8 mouse cellular contexts compared by ENCODE assay signal in the genomic region with DNA sequence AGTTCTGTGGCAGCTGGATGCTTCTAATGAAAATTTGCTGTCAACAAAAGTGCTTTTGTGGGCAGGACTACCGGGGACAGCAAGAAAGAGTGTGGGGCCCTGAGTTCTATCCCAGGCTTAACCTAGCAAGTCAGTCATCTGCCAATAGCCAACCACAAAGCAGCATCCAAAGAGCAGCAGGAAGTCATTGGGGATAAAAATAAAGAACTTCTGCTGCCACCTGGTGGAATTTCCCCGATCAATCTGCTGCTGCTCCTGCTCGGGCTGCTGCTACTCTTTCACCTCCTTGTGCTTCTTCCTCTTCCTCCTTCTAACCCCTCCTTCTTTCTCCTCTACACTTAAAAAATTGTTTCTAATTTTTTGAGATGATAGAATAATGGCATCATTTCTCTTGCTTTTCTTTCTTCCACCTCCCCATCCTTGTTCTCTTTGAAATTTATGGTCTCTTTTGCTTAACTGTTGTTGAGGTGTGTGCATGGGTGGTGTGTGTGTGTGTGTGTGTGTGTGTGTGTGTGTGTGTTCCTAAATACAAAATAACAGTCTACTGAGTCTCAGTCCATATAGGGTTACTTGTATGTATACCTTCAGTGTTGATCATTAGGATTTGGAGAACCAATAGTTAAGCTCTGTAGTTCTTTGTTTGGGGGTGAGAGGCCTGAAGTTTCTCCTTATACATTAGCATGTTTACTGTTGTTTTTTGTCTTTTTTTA. TPM values are rescaled to one million over a fixed set of nuclear protein-coding genes. Genes with fewer than 3 reads are reported as not detected.
DNase-seq lines count a peak whose midpoint lies in the region; ATAC-seq and TF ChIP-seq lines count a peak whose summit lies in the region.

No protein-coding gene starts in this region.

- H3K36me3 ChIP-seq in CH12.LX (replicated peaks in 1 of 2; ENCODE audit: control insufficient read depth in 1 of 2, insufficient read depth in 1 of 2, low read length in 1 of 2), result no peaks in the 10 kb centered on the region
- H3K36me3 ChIP-seq in forebrain, embryonic 11.5 days (ENCODE audit: control insufficient read depth, insufficient read depth, low read length), result no peaks in the 10 kb centered on the region
- no peaks in the 10 kb centered on the region for H3K36me3 ChIP-seq in neural tube, embryonic 15.5 days
- H3K36me3 ChIP-seq in testis, adult 2 months (ENCODE audit: control insufficient read depth, insufficient read depth, low read length), result no peaks in the 10 kb centered on the region

- peak; percentile 88 for TF ChIP-seq RAD21 in CH12.LX (IDR thresholded peaks at IDR 0.05; ENCODE audit: low read depth, low read length)

- ATAC-seq in forebrain, embryonic 11.5 days (replicated peaks; ENCODE audit: low FRiP score), result peak; percentile 89
- peak; percentile 88 for ATAC-seq in neural tube, embryonic 15.5 days (ENCODE audit: low FRiP score)

- peak overlapping the region; percentile 42; the same call in 1 of the 2 replicates for H3K4me2 ChIP-seq in CH12.LX (ENCODE audit: insufficient read depth, low read depth, poor library complexity, severe bottlenecking)
- H3K4me2 ChIP-seq in forebrain, embryonic 11.5 days (ENCODE audit: low read depth, low read length, severe bottlenecking), result no peak overlapping the region
- H3K4me2 ChIP-seq in neural tube, embryonic 15.5 days, result no peak overlapping the region

- H3K4me1 ChIP-seq in CH12.LX (ENCODE audit: control insufficient read depth in 1 of 2, insufficient read depth in 2 of 2), result peaks cover 0 to 6% of the 10 kb centered on the region in 2 experiments; a peak in 2 of 4 replicates
- H3K4me1 ChIP-seq in forebrain, embryonic 11.5 days (replicated peaks; ENCODE audit: control insufficient read depth, insufficient read depth, low read length), result no peaks in the 10 kb centered on the region
- no peaks in the 10 kb centered on the region for H3K4me1 ChIP-seq in neural tube, embryonic 15.5 days
- H3K4me1 ChIP-seq in testis, adult 2 months (ENCODE audit: control insufficient read depth, insufficient read depth, low read length), result no peaks in the 10 kb centered on the region

- TF ChIP-seq POLR2A in CH12.LX (IDR thresholded peaks at IDR 0.05; ENCODE audit: low read depth, low read length), result no peak; the same call in 1 of the 2 replicates
- TF ChIP-seq POLR2A in testis, adult 2 months (IDR thresholded peaks at IDR 0.05; ENCODE audit: control insufficient read depth, low read depth, low read length), result no peak

- no peaks in the 10 kb centered on the region for H3K79me2 ChIP-seq in CH12.LX (replicated peaks; ENCODE audit: control insufficient read depth, extremely low read depth, insufficient read depth, poor library complexity, severe bottlenecking)

- no peak overlapping the region for H3K4me3 ChIP-seq in CH12.LX (replicated peaks in 1 of 3; ENCODE audit: low read depth in 2 of 3, low read length in 2 of 3, poor library complexity in 1 of 3)
- H3K4me3 ChIP-seq in forebrain, embryonic 11.5 days (ENCODE audit: low read depth, low read length), result no peak overlapping the region
- H3K4me3 ChIP-seq in neural tube, embryonic 15.5 days (replicated peaks), result no peak overlapping the region
- H3K4me3 ChIP-seq in testis, adult 2 months (ENCODE audit: control insufficient read depth, low read depth, low read length), result no peak overlapping the region

- peak; percentile 91 for DNase-seq in CH12.LX (ENCODE audit: extremely low read depth)
- DNase-seq in brain, embryonic 18.5 days (ENCODE audit: low read depth, low spot score), result peak; percentile 26
- peak; percentile 73 for DNase-seq in forebrain, embryonic 11.5 days (ENCODE audit: low spot score)
- DNase-seq in heart, postnatal 25 days (ENCODE audit: low spot score), result peak; percentile 27
- peak; percentile 43 for DNase-seq in large intestine, adult 2 months (ENCODE audit: low read depth, low spot score)
- DNase-seq in lung, adult 18-20 months, result peak; percentile 70 to 74

- TF ChIP-seq CTCF in CH12.LX (conservative IDR thresholded peaks at IDR 0.05 in 1 of 2, IDR thresholded peaks at IDR 0.05 in 1 of 2; ENCODE audit: low read depth in 2 of 2, low read length in 2 of 2), result peak in 1 of 2 experiments; percentile 88; a peak in 2 of 4 replicates
- peak; percentile 36; the same call in 1 of the 2 replicates for TF ChIP-seq CTCF in testis, adult 2 months (IDR thresholded peaks at IDR 0.05; ENCODE audit: control insufficient read depth, insufficient read depth, insufficient replicate concordance, low read depth, low read length)

- intact Hi-C loops in heart, postnatal 25 days (cut with DNase I), result loop anchor here (2.0 to 5.0 kb wide), 2 partner anchors 112 to 216 kb away; a partner anchor contains a TSS

- no peak overlapping the region for H3K27ac ChIP-seq in CH12.LX (ENCODE audit: insufficient read depth, low read depth)
- H3K27ac ChIP-seq in forebrain, embryonic 11.5 days (ENCODE audit: low read depth, low read length), result no peak overlapping the region
- H3K27ac ChIP-seq in neural tube, embryonic 15.5 days (replicated peaks), result no peak overlapping the region
- H3K27ac ChIP-seq in testis, adult 2 months (ENCODE audit: control insufficient read depth, insufficient read depth, low read depth, low read length), result no peak overlapping the region

- H3K27me3 ChIP-seq in CH12.LX (replicated peaks), result no peaks in the 10 kb centered on the region
- H3K27me3 ChIP-seq in forebrain, embryonic 11.5 days (ENCODE audit: control insufficient read depth, insufficient read depth, low read length), result no peaks in the 10 kb centered on the region
- no peaks in the 10 kb centered on the region for H3K27me3 ChIP-seq in neural tube, embryonic 15.5 days (replicated peaks)
- H3K27me3 ChIP-seq in testis, adult 2 months (ENCODE audit: control insufficient read depth, insufficient read depth, low read length), result no peaks in the 10 kb centered on the region

- dilution Hi-C loops in CH12.LX (cut with MboI; ENCODE audit: extremely low pct_ligation_motif_present, extremely low pct_unique_long_range_greater_than_20kb, low sequenced_read_pairs), result no loop called here

- in situ Hi-C loops in CH12.LX (cut with MboI; ENCODE audit: low pct_ligation_motif_present, low pct_unique_long_range_greater_than_20kb, low sequenced_read_pairs), result loop anchor here (5.0 to 25.0 kb wide), 3 partner anchors 217 to 1033 kb away; a partner anchor contains a TSS

- no peaks in the 10 kb centered on the region for H3K9me3 ChIP-seq in CH12.LX (replicated peaks; ENCODE audit: low read length)
- H3K9me3 ChIP-seq in forebrain, embryonic 11.5 days (ENCODE audit: control insufficient read depth, low read length), result no peaks in the 10 kb centered on the region
- H3K9me3 ChIP-seq in neural tube, embryonic 15.5 days (replicated peaks), result no peaks in the 10 kb centered on the region

- WGBS in forebrain, embryonic 11.5 days, result 10% methylated on average over 3 of the region's 3 CpGs
- whole genome bisulfite sequencing in large intestine, adult 2 months, result 4% methylated on average over 3 of the region's 3 CpGs
- WGBS in neural tube, embryonic 15.5 days, result 9% methylated on average over 3 of the region's 3 CpGs

- peak; percentile 15; the same call in 1 of the 2 replicates for TF ChIP-seq EP300 in CH12.LX (IDR thresholded peaks at IDR 0.05; ENCODE audit: low read length)

- peak overlapping the region; percentile 42 for H3K9ac ChIP-seq in CH12.LX (ENCODE audit: insufficient read depth, low read depth)
- no peak overlapping the region for H3K9ac ChIP-seq in forebrain, embryonic 11.5 days (ENCODE audit: low read length)
- H3K9ac ChIP-seq in neural tube, embryonic 15.5 days (replicated peaks), result no peak overlapping the region

TF ChIP-seq in CH12.LX, 34 proteins besides CTCF, POLR2A, EP300 and RAD21 (continues in another document):
- TF ChIP-seq IRF4 (IDR thresholded peaks at IDR 0.05; ENCODE audit: low read depth, low read length) (peak; percentile 39; the same call in 1 of the 2 replicates), ZMIZ1 (IDR thresholded peaks at IDR 0.05; ENCODE audit: low read depth, low read length) (no peak), MAFK (IDR thresholded peaks at IDR 0.05; ENCODE audit: insufficient replicate concordance, low read length) (no peak), GABPA (IDR thresholded peaks at IDR 0.05; ENCODE audit: insufficient replicate concordance, low read depth, low read length) (no peak), ZNF384 (IDR thresholded peaks at IDR 0.05; ENCODE audit: low read depth, low read length) (peak; percentile 11; the same call in 1 of the 2 replicates), KAT2A (IDR thresholded peaks at IDR 0.05; ENCODE audit: insufficient replicate concordance, low read length) (0 out of 2 replicates have a peak, but pooled peaks have one; percentile 32), MAZ (IDR thresholded peaks at IDR 0.05; ENCODE audit: low read depth, low read length) (peak; percentile 60; the same call in 1 of the 2 replicates), TBP (conservative IDR thresholded peaks at IDR 0.05; ENCODE audit: low read depth, low read length) (0 out of 2 replicates have a peak, but pooled peaks have one; percentile 27), JUND (conservative IDR thresholded peaks at IDR 0.05; ENCODE audit: low read depth, low read length) (peak; percentile 16; the same call in 1 of the 2 replicates), ETS1 (conservative IDR thresholded peaks at IDR 0.05; ENCODE audit: low read depth, low read length) (0 out of 2 replicates have a peak, but pooled peaks have one; percentile 6), PAX5 (IDR thresholded peaks at IDR 0.05; ENCODE audit: low read length) (no peak), TCF12 (IDR thresholded peaks at IDR 0.05; ENCODE audit: low read depth, low read length) (0 out of 2 replicates have a peak, but pooled peaks have one; percentile 23), UBTF (IDR thresholded peaks at IDR 0.05; ENCODE audit: low read depth, low read length) (no peak), ELF1 (IDR thresholded peaks at IDR 0.05; ENCODE audit: low read depth, low read length) (peak; percentile 84), E2F4 (IDR thresholded peaks at IDR 0.05; ENCODE audit: insufficient replicate concordance, low read depth, low read length) (0 out of 2 replicates have a peak, but pooled peaks have one; percentile 42), BHLHE40 (IDR thresholded peaks at IDR 0.05; ENCODE audit: low read depth, low read length) (peak; percentile 32; the same call in 1 of the 2 replicates), MEF2A (IDR thresholded peaks at IDR 0.05; ENCODE audit: borderline replicate concordance, low read depth, low read length) (peak; percentile 49; the same call in 1 of the 2 replicates)

RNA-seq across cellular contexts. Expression of a gene that starts 45.9 kb away (rescaled TPM):
- 13.1 and 15.3 TPM in 2 replicates for total RNA-seq in CH12.LX (2012; rRNA removed)
- 21.0 and 25.2 TPM in 2 replicates for total RNA-seq in CH12.LX (2014; rRNA removed)
- polyA plus RNA-seq in CH12.LX (2012; ENCODE audit: insufficient read length, low read depth), result 24.9 and 32.5 TPM in 2 replicates
- polyA plus RNA-seq in forebrain, embryonic 11.5 days (2014; fragmentation: Nextera tagmentation; extraction: Ambion mirVana), result 14.7 and 18.5 TPM in 2 replicates
- 100 to 1,000 TPM in 1 of 2 experiments, 10 to 100 TPM in 1; 94.0 to 108 TPM for total RNA-seq in heart, postnatal 25 days (2021)
- 10.1 and 25.6 TPM in 2 replicates for polyA plus RNA-seq in large intestine, adult 2 months (2012; rRNA removed)
- 10.8 and 14.3 TPM in 2 replicates for polyA plus RNA-seq in neural tube, embryonic 15.5 days (2015; fragmentation: Nextera tagmentation; extraction: Ambion mirVana)
- polyA plus RNA-seq in testis, adult 2 months (2012; rRNA removed), result 83.5 and 92.8 TPM in 2 replicates

Comparison
In these comparisons a context has a peak if more than half of its experiments do, and no peak if none do; other contexts are left out.
1. DNase-seq: peak in every context shown above with its lines; median percentile 91 in CH12.LX; 73 in forebrain, embryonic 11.5 days; 72 in lung, adult 18-20 months; 43 in large intestine, adult 2 months; 27 in heart, postnatal 25 days; 26 in brain, embryonic 18.5 days.